ENCODE assay signal across 9 mouse cellular contexts in the genomic region with DNA sequence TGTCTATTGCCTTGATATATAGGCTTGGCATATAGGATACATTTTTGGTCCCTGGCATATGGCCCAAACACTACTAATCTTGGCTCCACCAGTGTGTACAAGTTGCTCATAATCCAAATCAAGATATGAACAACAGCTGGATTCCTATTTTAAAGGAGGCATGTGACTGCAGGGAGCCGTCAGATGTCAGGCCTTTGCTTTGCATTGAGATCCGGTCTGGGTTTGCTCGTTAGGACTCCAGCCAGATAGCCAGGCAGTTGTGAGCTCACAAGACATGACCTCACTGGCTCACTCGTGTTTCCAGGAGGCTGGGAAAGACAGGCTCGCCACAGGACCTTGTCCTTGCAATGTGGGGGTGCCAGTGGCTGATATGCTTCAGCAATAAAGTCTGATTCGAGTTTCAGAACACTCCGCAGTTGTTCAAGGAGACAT. TPM values are rescaled to one million over a fixed set of nuclear protein-coding genes. Genes with fewer than 3 reads are reported as not detected.
DNase-seq lines count a peak whose midpoint lies in the region; ATAC-seq lines count a peak whose summit lies in the region.
"Had no signal": no experiment of that assay in that cellular context is flagged by ENCODE, and none has a peak within 500 bp of the region (broad histone marks: within the 10 kb centered on the region; RNA-seq: fewer than 3 reads in every experiment).

No protein-coding gene starts in this region.

- no peak overlapping the region for H3K9ac ChIP-seq in liver, embryonic 11.5 days (ENCODE audit: low read depth, low read length)
- H3K9ac ChIP-seq: embryonic facial prominence, embryonic 12.5 days had no signal

- H3K27ac ChIP-seq in heart, embryonic 10.5 days = peak overlapping the region; percentile 75
- no peak overlapping the region for H3K27ac ChIP-seq in liver, embryonic 11.5 days (ENCODE audit: low read depth, low read length)
- H3K27ac ChIP-seq: embryonic facial prominence, embryonic 12.5 days had no signal

- ATAC-seq in liver, embryonic 11.5 days (replicated peaks; ENCODE audit: low FRiP score) = no peak

- no peaks in the 10 kb centered on the region for H3K27me3 ChIP-seq in heart, embryonic 10.5 days (ENCODE audit: insufficient read depth, poor library complexity, severe bottlenecking)
- H3K27me3 ChIP-seq in liver, embryonic 11.5 days (replicated peaks; ENCODE audit: control insufficient read depth, insufficient read depth, low read length) = no peaks in the 10 kb centered on the region
- H3K27me3 ChIP-seq: embryonic facial prominence, embryonic 12.5 days had no signal

- H3K9me3 ChIP-seq in heart, embryonic 10.5 days = no peaks in the 10 kb centered on the region
- H3K9me3 ChIP-seq in liver, embryonic 11.5 days (ENCODE audit: control insufficient read depth, low read length) = no peaks in the 10 kb centered on the region
- H3K9me3 ChIP-seq: embryonic facial prominence, embryonic 12.5 days had no signal

- no peak overlapping the region for H3K4me3 ChIP-seq in heart, embryonic 10.5 days
- H3K4me3 ChIP-seq in liver, embryonic 11.5 days (ENCODE audit: low read depth, low read length) = no peak overlapping the region
- H3K4me3 ChIP-seq: embryonic facial prominence, embryonic 12.5 days had no signal

- peaks cover 18% of the 10 kb centered on the region for H3K4me1 ChIP-seq in heart, embryonic 10.5 days
- 0 out of 2 replicates have a peak, but pooled peaks cover 5% of the 10 kb centered on the region for H3K4me1 ChIP-seq in liver, embryonic 11.5 days (replicated peaks; ENCODE audit: control insufficient read depth, insufficient read depth, low read length)
- H3K4me1 ChIP-seq: embryonic facial prominence, embryonic 12.5 days had no signal

- H3K4me2 ChIP-seq in liver, embryonic 11.5 days = no peak overlapping the region
- H3K4me2 ChIP-seq: embryonic facial prominence, embryonic 12.5 days had no signal

- WGBS in heart, embryonic 10.5 days = 41% methylated on average over 7 of the region's 7 CpGs
- 67% methylated on average over 7 of the region's 7 CpGs for WGBS in liver, embryonic 11.5 days

- no peak for DNase-seq in heart, embryonic 10.5 days (ENCODE audit: low spot score)
- DNase-seq in heart, adult 9 months (ENCODE audit: low spot score in 2 of 2) = no peak
- peak; percentile 64 for DNase-seq in 3T3-L1 (ENCODE audit: low read depth, low spot score)
- DNase-seq in adrenal gland, postnatal 36 days = peak; percentile 48 to 50
- DNase-seq in kidney, postnatal 14 days = peak; percentile 18
- DNase-seq in layer of hippocampus, adult 9-11 months = no peak
- DNase-seq in liver, embryonic 11.5 days (ENCODE audit: low spot score) = no peak
- DNase-seq in cerebellum, postnatal 25 days = no peak

- peaks cover 8% of the 10 kb centered on the region; the same call in 1 of the 2 replicates for H3K36me3 ChIP-seq in heart, embryonic 10.5 days
- H3K36me3 ChIP-seq in liver, embryonic 11.5 days (ENCODE audit: control insufficient read depth, insufficient read depth, low read length) = no peaks in the 10 kb centered on the region

RNA-seq across cellular contexts. Expression of a gene that starts 44.2 kb away (rescaled TPM):
- polyA plus RNA-seq in heart, embryonic 10.5 days (2016; fragmentation: Nextera tagmentation; extraction: Ambion mirVana) = 37.6 and 39.3 TPM in 2 replicates
- 10 to 100 TPM; 89.0 to 96.2 TPM for total RNA-seq in adrenal gland, postnatal 36 days (2021)
- 30.3 and 31.0 TPM in 2 replicates for polyA plus RNA-seq in liver, embryonic 11.5 days (2014; fragmentation: Nextera tagmentation; extraction: Ambion mirVana)

RNA-seq across cellular contexts. Expression of a gene that starts 45.0 kb away (rescaled TPM):
- 34.9 and 36.2 TPM in 2 replicates for polyA plus RNA-seq in heart, embryonic 10.5 days (2016; fragmentation: Nextera tagmentation; extraction: Ambion mirVana)
- 10 to 100 TPM; 26.3 to 26.7 TPM for total RNA-seq in adrenal gland, postnatal 36 days (2021)
- polyA plus RNA-seq in liver, embryonic 11.5 days (2014; fragmentation: Nextera tagmentation; extraction: Ambion mirVana) = 23.2 and 26.5 TPM in 2 replicates

Comparison
In these comparisons a context has a peak if more than half of its experiments do, and no peak if none do; other contexts are left out.
1. DNase-seq: peak in 3T3-L1 (single experiment), adrenal gland, postnatal 36 days (2 of 2) and kidney, postnatal 14 days (single experiment); none in heart, embryonic 10.5 days (single experiment), heart, adult 9 months (0 of 2), layer of hippocampus, adult 9-11 months (single experiment), liver, embryonic 11.5 days (single experiment) and cerebellum, postnatal 25 days (0 of 2).